Mouse (Mus musculus) forebrain, embryonic 13.5 days (tissue): ENCODE measurements around the gene C130050O18Rik. TPM values are rescaled to one million over a fixed set of nuclear protein-coding genes. Genes with fewer than 3 reads are reported as not detected.

ENCODE experiments used
- ATAC-seq: fragments of 200-750 bp; cut with Nextera tagmentation; 2 replicates; pipeline ENCODE4 v1.8.0; 2017
- H3K27ac ChIP-seq: fragments of 300-500 bp; sonication (generic); 2 replicates; pipeline ENCODE4 v1.5.1; 2015; ENCODE audit warnings: inconsistent platforms, mild to moderate bottlenecking, moderate library complexity
- H3K27me3 ChIP-seq: fragments of 300-500 bp; sonication (generic); 2 replicates; pipeline ENCODE4 v1.6.1; 2015; ENCODE audit warnings: mild to moderate bottlenecking, inconsistent platforms
- H3K36me3 ChIP-seq: fragments of 300-500 bp; sonication (generic); 2 replicates; pipeline ENCODE4 v1.6.1; 2015; ENCODE audit warnings: mild to moderate bottlenecking, inconsistent platforms; ENCODE audit not compliant: poor library complexity, severe bottlenecking
- H3K4me1 ChIP-seq: fragments of 300-500 bp; sonication (generic); 2 replicates; pipeline ENCODE4 v1.6.1; 2015; ENCODE audit warnings: inconsistent platforms
- H3K4me2 ChIP-seq: fragments of 300-500 bp; sonication (generic); 2 replicates; pipeline ENCODE4 v1.6.1; 2015; ENCODE audit warnings: inconsistent platforms, mild to moderate bottlenecking, moderate library complexity
- H3K4me3 ChIP-seq: fragments of 300-500 bp; sonication (generic); 2 replicates; pipeline ENCODE4 v1.5.1; 2015; ENCODE audit warnings: mild to moderate bottlenecking, inconsistent platforms
- H3K9ac ChIP-seq: fragments of 300-500 bp; sonication (generic); 2 replicates; pipeline ENCODE4 v1.6.1; 2015; ENCODE audit warnings: mild to moderate bottlenecking, inconsistent platforms
- H3K9me3 ChIP-seq: fragments of 300-500 bp; sonication (generic); replicated peaks from 2 replicates; pipeline ENCODE4 v1.6.1; 2016; ENCODE audit warnings: inconsistent platforms
- WGBS: fragments of 180-500 bp; shearing (Covaris S2); methylation state at CpG from one replicate; pipeline ENCODE4 v1.1.7; 2015; 5-methylcytosine and 5-hydroxymethylcytosine counted together
- polyA plus RNA-seq: library from polyadenylated mRNA; unstranded; fragments of >200 nt; fragmentation: Nextera tagmentation; extraction: Ambion mirVana; gene quantifications from 2 replicates; pipeline ENCODE4 v1.2.1, GENCODE M21; 2015

Gene C130050O18Rik
- 0.11 and 0.18 TPM in 2 replicates for polyA plus RNA-seq

- Histone ChIP-seq H3K9ac (no peak within 1 kb of the TSS), H3K36me3 (no peaks in the 10 kb centered on the region), H3K4me2 (no peak within 1 kb of the TSS), H3K4me1 (no peaks in the 10 kb centered on the region), H3K4me3 (no peak within 1 kb of the TSS), H3K9me3 (no peaks in the 10 kb centered on the region), H3K27ac (no peak within 1 kb of the TSS), H3K27me3 (no peaks in the 10 kb centered on the region)
- ATAC-seq: no peak
- WGBS: 89% methylated on average over 6 of the region's 6 CpGs
Observed at GRCm38 (mm10) chr5:139404801-139405401, at the start of gene C130050O18Rik. Gene C130050O18Rik, plus strand, starts transcription at chr5:139405280.

GRCm38 (mm10) chr5:139358653-139359052, 46.4 kb upstream of the C130050O18Rik start:
- H3K27me3 ChIP-seq: no peaks in the 10 kb centered on the region
- WGBS: 74% methylated on average over 2 of the region's 2 CpGs
- H3K36me3 ChIP-seq: peaks cover 10% of the 10 kb centered on the region
- 0 out of 2 replicates have a peak, but pooled peaks have one; percentile 24 for ATAC-seq
- no peak overlapping the region for H3K9ac ChIP-seq
- H3K9me3 ChIP-seq: no peaks in the 10 kb centered on the region
- no peak overlapping the region for H3K4me2 ChIP-seq
- 0 out of 2 replicates have a peak, but pooled peaks cover 6% of the 10 kb centered on the region for H3K4me1 ChIP-seq
- no peak overlapping the region for H3K27ac ChIP-seq
- no peak overlapping the region for H3K4me3 ChIP-seq

GRCm38 (mm10) chr5:139359244-139359643, 45.8 kb upstream of the C130050O18Rik start:
- ATAC-seq: no peak
- 89% methylated on average over 5 of the region's 5 CpGs for WGBS
- Histone ChIP-seq H3K36me3 (peaks cover 12% of the 10 kb centered on the region), H3K4me2 (no peak overlapping the region), H3K27me3 (no peaks in the 10 kb centered on the region), H3K4me3 (no peak overlapping the region), H3K27ac (no peak overlapping the region), H3K9me3 (no peaks in the 10 kb centered on the region), H3K9ac (no peak overlapping the region), H3K4me1 (0 out of 2 replicates have a peak, but pooled peaks cover 7% of the 10 kb centered on the region)

GRCm38 (mm10) chr5:139363858-139364257, 41.2 kb upstream of the C130050O18Rik start:
- Histone ChIP-seq H3K4me2 (no peak overlapping the region), H3K9ac (no peak overlapping the region), H3K36me3 (peaks cover 12% of the 10 kb centered on the region), H3K27ac (no peak overlapping the region), H3K4me3 (no peak overlapping the region), H3K4me1 (peaks cover 11% of the 10 kb centered on the region; the same call in 1 of the 2 replicates), H3K9me3 (no peaks in the 10 kb centered on the region), H3K27me3 (no peaks in the 10 kb centered on the region)
- ATAC-seq: no peak
- 69% methylated on average over 7 of the region's 7 CpGs for WGBS

- no peak overlapping the region for H3K27ac ChIP-seq
- H3K4me2 ChIP-seq: no peak overlapping the region
- no peak overlapping the region for H3K4me3 ChIP-seq
- H3K9me3 ChIP-seq: no peaks in the 10 kb centered on the region
- H3K9ac ChIP-seq: no peak overlapping the region
- peaks cover 11% of the 10 kb centered on the region; the same call in 1 of the 2 replicates for H3K4me1 ChIP-seq
- no peaks in the 10 kb centered on the region for H3K27me3 ChIP-seq
- WGBS: 42% methylated on average over 12 of the region's 12 CpGs
- peaks cover 12% of the 10 kb centered on the region for H3K36me3 ChIP-seq
- ATAC-seq: peak; percentile 62
Observed at GRCm38 (mm10) chr5:139364260-139364910, 40.7 kb upstream of the C130050O18Rik start.

- no peaks in the 10 kb centered on the region for H3K9me3 ChIP-seq
- no peak overlapping the region for H3K9ac ChIP-seq
- no peaks in the 10 kb centered on the region for H3K27me3 ChIP-seq
- no peak overlapping the region for H3K27ac ChIP-seq
- H3K36me3 ChIP-seq: peaks cover 12% of the 10 kb centered on the region
- 47% methylated on average over 5 of the region's 5 CpGs for WGBS
- no peak overlapping the region for H3K4me2 ChIP-seq
- H3K4me1 ChIP-seq: peaks cover 11% of the 10 kb centered on the region; the same call in 1 of the 2 replicates
- no peak overlapping the region for H3K4me3 ChIP-seq
- ATAC-seq: no peak
Observed at GRCm38 (mm10) chr5:139364911-139365571, 40.0 kb upstream of the C130050O18Rik start.

GRCm38 (mm10) chr5:139365827-139366226, 39.3 kb upstream of the C130050O18Rik start:
- WGBS: 80% methylated on average over 1 of the region's 1 CpGs
- ATAC-seq: no peak
- peaks cover 5% of the 10 kb centered on the region; the same call in 1 of the 2 replicates for H3K27me3 ChIP-seq
- no peaks in the 10 kb centered on the region for H3K9me3 ChIP-seq
- H3K27ac ChIP-seq: no peak overlapping the region
- no peak overlapping the region for H3K4me3 ChIP-seq
- no peak overlapping the region for H3K4me2 ChIP-seq
- no peak overlapping the region for H3K9ac ChIP-seq
- H3K4me1 ChIP-seq: peaks cover 15% of the 10 kb centered on the region
- H3K36me3 ChIP-seq: peaks cover 12% of the 10 kb centered on the region

- H3K4me2 ChIP-seq: no peak overlapping the region
- peaks cover 21% of the 10 kb centered on the region for H3K4me1 ChIP-seq
- H3K4me3 ChIP-seq: no peak overlapping the region
- WGBS: 83% methylated on average over 11 of the region's 11 CpGs
- peaks cover 5% of the 10 kb centered on the region; the same call in 1 of the 2 replicates for H3K27me3 ChIP-seq
- H3K27ac ChIP-seq: no peak overlapping the region
- peaks cover 12% of the 10 kb centered on the region for H3K36me3 ChIP-seq
- no peak for ATAC-seq
- no peaks in the 10 kb centered on the region for H3K9me3 ChIP-seq
- H3K9ac ChIP-seq: no peak overlapping the region
Observed at GRCm38 (mm10) chr5:139366484-139366883, 38.6 kb upstream of the C130050O18Rik start.

- H3K36me3 ChIP-seq: peaks cover 5% of the 10 kb centered on the region
- H3K4me1 ChIP-seq: peaks cover 30% of the 10 kb centered on the region
- H3K9me3 ChIP-seq: no peaks in the 10 kb centered on the region
- H3K9ac ChIP-seq: no peak overlapping the region
- H3K4me3 ChIP-seq: no peak overlapping the region
- no peak for ATAC-seq
- H3K27ac ChIP-seq: no peak overlapping the region
- WGBS: 100% methylated on average over 4 of the region's 4 CpGs
- H3K27me3 ChIP-seq: peaks cover 5% of the 10 kb centered on the region; the same call in 1 of the 2 replicates
- H3K4me2 ChIP-seq: no peak overlapping the region
Observed at GRCm38 (mm10) chr5:139367884-139368458, 37.1 kb upstream of the C130050O18Rik start.

- Histone ChIP-seq H3K4me1 (peaks cover 30% of the 10 kb centered on the region), H3K9ac (no peak overlapping the region), H3K9me3 (no peaks in the 10 kb centered on the region), H3K4me3 (no peak overlapping the region), H3K36me3 (peaks cover under 1% of the 10 kb centered on the region; the same call in 1 of the 2 replicates), H3K27ac (no peak overlapping the region), H3K27me3 (peaks cover 5% of the 10 kb centered on the region; the same call in 1 of the 2 replicates), H3K4me2 (no peak overlapping the region)
- 83% methylated on average over 11 of the region's 11 CpGs for WGBS
- no peak for ATAC-seq
Observed at GRCm38 (mm10) chr5:139368638-139369320, 36.3 kb upstream of the C130050O18Rik start.

- Histone ChIP-seq H3K4me1 (peaks cover 19% of the 10 kb centered on the region), H3K4me2 (no peak overlapping the region), H3K27me3 (peaks cover 5% of the 10 kb centered on the region; the same call in 1 of the 2 replicates), H3K9ac (no peak overlapping the region), H3K9me3 (no peaks in the 10 kb centered on the region), H3K4me3 (no peak overlapping the region), H3K36me3 (no peaks in the 10 kb centered on the region), H3K27ac (no peak overlapping the region)
- no peak for ATAC-seq
- 86% methylated on average over 6 of the region's 6 CpGs for WGBS
Observed at GRCm38 (mm10) chr5:139370336-139370735, 34.7 kb upstream of the C130050O18Rik start.
